Mouse (Mus musculus) small intestine, adult 2 months (tissue): ENCODE results near the gene Map4. TPM values are rescaled to one million over a fixed set of nuclear protein-coding genes. Genes with fewer than 3 reads are reported as not detected.
A peak's percentile ranks its signal among the peaks of the same experiment; 100 is the strongest.
"Not testable (repeated sequence)": the region's sequence is repeated elsewhere in the genome, so short reads cannot be mapped to it uniquely, and the experiment has no call there.

Experiments
- H3K27ac ChIP-seq: fragments of 200-500 bp; 2 replicates; pipeline ENCODE4 v1.5.1; 2012; ENCODE audit warnings: low read depth, low read length, control low read depth, inconsistent platforms; ENCODE audit not compliant: insufficient read depth
- H3K27me3 ChIP-seq: fragments of 200-500 bp; 2 replicates; pipeline ENCODE4 v1.6.1; 2012; ENCODE audit warnings: mild to moderate bottlenecking, moderate library complexity, low read length, inconsistent platforms; ENCODE audit not compliant: control insufficient read depth, insufficient read depth
- H3K36me3 ChIP-seq: fragments of 200-500 bp; 2 replicates; pipeline ENCODE4 v1.6.1; 2012; ENCODE audit warnings: mild to moderate bottlenecking, low read length, control low read depth, inconsistent platforms; ENCODE audit not compliant: control insufficient read depth, insufficient read depth
- H3K4me1 ChIP-seq: fragments of 200-500 bp; 2 replicates; pipeline ENCODE4 v1.6.1; 2012; ENCODE audit warnings: low read length, inconsistent platforms, mixed read lengths; ENCODE audit not compliant: control insufficient read depth, insufficient read depth, insufficient read length
- H3K4me3 ChIP-seq: fragments of 200-500 bp; 2 replicates; pipeline ENCODE4 v1.5.1; 2012; ENCODE audit warnings: low read depth, mild to moderate bottlenecking, control low read depth, inconsistent platforms, low read length, moderate library complexity
- CTCF ChIP-seq: fragments of 200-500 bp; IDR thresholded peaks from 2 replicates; pipeline ENCODE4 v1.5.1; 2012; ENCODE audit warnings: low read depth, mild to moderate bottlenecking, control low read depth, inconsistent platforms, low read length, moderate library complexity, mixed read lengths; ENCODE audit not compliant: insufficient replicate concordance, insufficient read length; ENCODE audit errors: extremely low read depth
- POLR2A ChIP-seq: fragments of 200-500 bp; IDR thresholded peaks from 2 replicates; pipeline ENCODE4 v1.6.1; 2012; ENCODE audit warnings: low read depth, mild to moderate bottlenecking, control low read depth, inconsistent platforms, low read length, moderate library complexity
- WGBS: fragments of 180-500 bp; shearing (Covaris S2); methylation state at CpG from one replicate; pipeline ENCODE4 v1.1.7; 2018; 5-methylcytosine and 5-hydroxymethylcytosine counted together
- polyA plus RNA-seq: library from polyadenylated mRNA; depleted of rRNA; stranded (reverse); fragments of >200 nt; gene quantifications from 2 replicates; pipeline ENCODE4 v1.2.3, GENCODE M21; 2012

Map4 gene
- polyA plus RNA-seq, 1 experiment, result 191 TPM

DNA sequence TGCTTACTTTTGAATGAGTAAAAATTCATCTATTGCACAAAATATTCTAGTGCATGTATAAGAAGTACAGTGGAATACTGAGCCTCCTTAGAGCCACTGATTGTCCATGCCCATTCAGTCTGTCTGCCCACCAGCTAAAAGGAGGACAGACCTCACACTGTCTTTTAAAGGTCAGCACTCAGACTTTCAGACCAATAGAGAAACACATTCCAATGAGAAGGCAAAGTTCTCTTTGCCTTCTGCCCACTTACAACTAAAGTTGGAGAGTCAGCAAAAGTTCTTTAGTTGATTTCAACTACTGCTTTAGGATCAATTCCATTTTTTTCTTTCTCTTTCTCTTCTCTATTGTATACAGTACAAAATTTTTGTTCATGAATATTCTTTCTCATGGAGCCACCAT is 33.5 kb downstream of the Map4 start:
- H3K4me1 ChIP-seq, result peaks cover 2% of the 10 kb centered on the region; the same call in 1 of the 2 replicates
- H3K27me3 ChIP-seq, result no peaks in the 10 kb centered on the region
- no peak for TF ChIP-seq CTCF
- no peak for TF ChIP-seq POLR2A
- no peak overlapping the region for H3K4me3 ChIP-seq
- H3K27ac ChIP-seq, result no peak overlapping the region
- H3K36me3 ChIP-seq, result no peaks in the 10 kb centered on the region

DNA sequence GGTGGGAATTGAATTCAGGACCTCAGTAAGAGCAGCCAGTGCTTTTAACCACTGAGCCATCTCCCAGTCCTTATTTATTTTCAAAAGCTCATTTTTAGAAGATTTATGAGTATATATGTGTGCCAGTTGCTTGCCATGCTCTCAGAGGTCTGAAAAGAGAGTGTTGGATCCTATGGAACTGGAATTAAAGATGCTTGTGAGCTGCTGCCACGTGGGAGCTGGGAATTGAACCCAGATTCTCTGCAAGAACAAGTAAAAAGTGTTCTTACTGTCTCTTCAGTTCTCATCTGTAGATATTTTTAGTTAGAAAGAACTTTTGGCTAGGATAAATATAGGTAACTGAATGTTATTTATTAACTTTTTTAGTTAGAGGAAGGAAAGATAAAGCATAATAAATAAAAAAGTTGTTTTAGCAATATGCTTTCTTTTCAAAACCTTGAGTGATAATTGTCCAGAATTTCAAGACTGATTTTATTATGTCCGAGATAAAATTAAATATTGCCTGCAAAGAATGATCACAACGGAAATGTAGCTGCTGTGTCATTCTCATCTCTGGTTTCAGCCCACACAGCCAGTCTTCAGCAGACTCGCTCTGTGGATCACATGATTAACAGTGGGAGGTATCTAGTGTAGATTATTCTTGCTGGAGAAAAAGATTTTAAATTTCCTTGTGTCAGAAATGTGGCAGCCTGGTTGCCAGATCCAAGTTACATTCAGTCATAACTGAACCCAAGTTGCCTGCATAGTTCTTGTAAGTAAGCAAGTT is 37.3 kb downstream of the Map4 start:
- H3K27ac ChIP-seq, result no peak overlapping the region
- WGBS, result 17% methylated on average over 4 of the region's 4 CpGs
- TF ChIP-seq POLR2A (no peak), CTCF (no peak)

DNA sequence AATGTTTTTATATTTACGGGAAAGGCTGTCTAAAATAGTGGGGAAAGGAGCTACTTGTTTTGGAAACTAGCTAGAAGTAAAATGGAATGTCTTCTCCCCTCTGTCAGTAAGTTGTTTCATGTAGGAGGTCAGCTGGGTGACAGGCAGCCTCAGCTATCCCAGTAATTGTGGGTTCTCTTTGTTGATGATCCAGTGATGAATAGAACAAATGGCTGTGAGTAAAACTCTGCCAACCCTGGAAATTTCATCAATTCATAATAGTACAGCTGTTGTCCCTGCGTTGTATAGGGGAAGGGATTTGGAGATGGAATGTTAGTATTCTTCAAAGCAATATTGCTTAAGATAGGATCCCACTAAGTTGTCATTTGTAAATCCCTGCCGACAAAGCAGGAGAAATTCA is 37.9 kb downstream of the Map4 start:
- H3K27ac ChIP-seq, result no peak overlapping the region
- H3K4me3 ChIP-seq, result no peak overlapping the region
- peaks cover 4% of the 10 kb centered on the region; the same call in 1 of the 2 replicates for H3K4me1 ChIP-seq
- H3K27me3 ChIP-seq, result no peaks in the 10 kb centered on the region
- 53% methylated on average over 3 of the region's 3 CpGs for WGBS
- H3K36me3 ChIP-seq, result no peaks in the 10 kb centered on the region; the same call in 1 of the 2 replicates
- TF ChIP-seq POLR2A (no peak), CTCF (no peak)

More for the DNA sequence above, 37.3 kb downstream of the Map4 start:
- no peaks in the 10 kb centered on the region for H3K27me3 ChIP-seq
- H3K4me1 ChIP-seq, result peaks cover 4% of the 10 kb centered on the region; the same call in 1 of the 2 replicates
- no peak overlapping the region for H3K4me3 ChIP-seq
- H3K36me3 ChIP-seq, result no peaks in the 10 kb centered on the region; the same call in 1 of the 2 replicates

DNA sequence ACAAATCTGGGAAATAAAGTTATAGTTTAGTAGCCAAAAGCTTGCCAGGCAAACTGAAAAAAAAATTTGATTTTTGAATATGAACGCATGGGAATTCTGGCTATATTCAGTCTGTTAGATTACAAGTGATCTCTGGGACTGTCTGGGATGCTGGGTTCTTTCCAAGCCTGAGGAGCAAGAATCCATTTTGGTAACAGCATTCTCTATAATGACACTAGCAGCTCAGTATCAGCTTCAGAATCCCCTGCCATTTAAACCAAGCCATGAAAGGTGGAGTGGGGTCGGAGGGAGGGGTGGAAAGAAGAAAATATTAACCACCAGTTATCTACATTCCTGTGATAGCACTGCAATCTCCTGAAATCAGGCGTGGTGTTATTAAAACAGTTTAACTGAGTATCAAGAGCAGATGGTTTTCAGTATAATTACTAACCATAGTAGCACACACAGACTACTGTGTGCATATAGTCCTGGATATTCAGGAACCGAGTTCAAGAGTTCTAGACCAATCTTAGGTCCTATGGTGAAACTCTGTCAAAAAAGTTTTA is 38.6 kb downstream of the Map4 start:
- Histone ChIP-seq H3K27me3 (no peaks in the 10 kb centered on the region), H3K4me1 (0 out of 2 replicates have a peak, but pooled peaks cover 2% of the 10 kb centered on the region), H3K36me3 (no peaks in the 10 kb centered on the region; the same call in 1 of the 2 replicates), H3K27ac (no peak overlapping the region), H3K4me3 (no peak overlapping the region)
- TF ChIP-seq POLR2A, result no peak
- TF ChIP-seq CTCF, result no peak
- 39% methylated on average over 4 of the region's 4 CpGs for WGBS

DNA sequence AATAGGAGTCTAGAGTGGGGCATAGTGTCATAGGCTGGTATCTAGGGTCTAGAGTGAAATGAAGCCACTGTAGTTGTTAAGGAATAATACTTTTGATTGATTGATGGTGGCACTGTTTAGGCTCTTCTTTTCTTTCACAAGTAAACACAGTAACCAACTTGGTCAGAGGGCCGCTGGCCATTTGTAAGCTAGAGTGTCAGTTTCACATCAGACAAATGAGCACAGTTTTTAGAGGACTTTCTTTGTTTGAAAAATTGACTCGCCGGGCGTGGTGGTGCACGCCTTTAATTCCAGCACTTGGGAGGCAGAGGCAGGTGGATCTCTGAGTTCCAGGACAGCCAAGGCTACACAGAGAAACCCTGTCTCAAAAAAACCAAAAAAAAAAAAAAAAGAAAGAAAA is 40.5 kb downstream of the Map4 start:
- H3K27ac ChIP-seq, H3K36me3 ChIP-seq, H3K4me3 ChIP-seq, H3K27me3 ChIP-seq, H3K4me1 ChIP-seq: not testable (repeated sequence)
- 94% methylated on average over 5 of the region's 5 CpGs for WGBS

DNA sequence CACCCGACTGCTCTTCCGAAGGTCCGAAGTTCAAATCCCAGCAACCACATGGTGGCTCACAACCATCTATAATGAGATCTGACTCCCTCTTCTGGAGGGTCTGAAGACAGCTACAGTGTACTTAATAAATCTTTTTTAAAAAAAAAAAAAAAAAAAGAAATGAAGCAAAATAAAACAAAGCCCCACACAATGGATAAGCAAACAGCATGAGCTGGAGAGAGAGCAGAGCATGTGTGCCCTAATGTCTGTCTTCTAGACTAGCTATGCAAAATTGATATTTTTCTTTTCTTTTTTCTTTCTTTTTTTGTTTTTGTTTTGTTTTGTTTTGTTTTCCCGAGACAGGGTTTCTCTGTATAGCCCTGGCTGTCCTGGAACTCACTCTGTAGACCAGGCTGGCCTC is 49.0 kb downstream of the Map4 start:
- H3K4me1 ChIP-seq, H3K4me3 ChIP-seq, H3K27ac ChIP-seq, H3K36me3 ChIP-seq, H3K27me3 ChIP-seq: not testable (repeated sequence)
- 85% methylated on average over 4 of the region's 4 CpGs for WGBS

DNA sequence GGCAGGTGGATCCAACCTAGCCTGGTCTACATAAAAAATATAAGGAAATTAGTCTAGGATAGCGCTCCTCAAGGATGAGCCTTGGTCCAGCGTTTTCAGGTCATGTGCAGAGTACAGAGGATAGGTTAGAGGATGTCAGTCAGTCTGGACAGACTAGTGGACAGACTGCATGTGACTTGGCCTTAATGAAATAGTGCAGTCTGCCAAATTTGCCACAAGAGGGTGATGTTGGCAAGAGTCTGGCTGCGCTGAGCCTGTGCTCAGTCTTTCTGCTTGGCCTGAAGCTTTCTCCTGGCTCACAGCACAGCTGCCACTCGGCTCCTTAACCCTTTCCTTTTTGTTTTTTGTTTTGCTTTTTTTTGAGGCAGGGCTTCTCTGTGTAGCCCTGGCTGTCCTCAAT is 54.2 kb downstream of the Map4 start:
- TF ChIP-seq CTCF (peak; percentile 72; the same call in 1 of the 2 replicates), POLR2A (no peak)
- Histone ChIP-seq H3K4me3 (no peak overlapping the region), H3K27me3 (no peaks in the 10 kb centered on the region), H3K36me3 (peaks cover 7% of the 10 kb centered on the region; the same call in 1 of the 2 replicates), H3K4me1 (no peaks in the 10 kb centered on the region), H3K27ac (no peak overlapping the region)
- 29% methylated on average over 4 of the region's 4 CpGs for WGBS
